20 mouse cellular contexts compared by ENCODE assay signal in genomic region chr1:78484361-78484760, GRCm38 (mm10). TPM values are rescaled to one million over a fixed set of nuclear protein-coding genes. Genes with fewer than 3 reads are reported as not detected.
A peak's percentile ranks its signal among the peaks of the same experiment; 100 is the strongest.
DNase-seq lines count a peak whose midpoint lies in the region; TF ChIP-seq lines count a peak whose summit lies in the region.
"Had no signal": no experiment of that assay in that cellular context is flagged by ENCODE, and none has a peak within 500 bp of the region (broad histone marks: within the 10 kb centered on the region; RNA-seq: fewer than 3 reads in every experiment).

No protein-coding gene starts in this region.

- no peak overlapping the region for H3K4me3 ChIP-seq in thymus, adult 2 months (ENCODE audit: control insufficient read depth, insufficient read depth, low read length)
- H3K4me3 ChIP-seq in macrophage (ENCODE audit: inconsistent target): no peak overlapping the region
- H3K4me3 ChIP-seq: gastrocnemius, adult 2 months; heart, embryonic 10.5 days; kidney, embryonic 15.5 days had no signal

- peak overlapping the region; percentile 64 for H3K27ac ChIP-seq in thymus, adult 2 months (ENCODE audit: control insufficient read depth, insufficient read depth, low read length)
- H3K27ac ChIP-seq in macrophage: peak overlapping the region; percentile 93
- H3K27ac ChIP-seq: gastrocnemius, adult 2 months; heart, embryonic 10.5 days; hindbrain, postnatal 0 days; kidney, embryonic 15.5 days had no signal

- DNase-seq in heart, adult 11 months: peak; percentile 85
- DNase-seq in heart, adult 9 months (ENCODE audit: low spot score in 2 of 2): no peak
- no peak for DNase-seq in thymus, adult 2 months
- DNase-seq in thymus, postnatal 0 days (ENCODE audit: low spot score): no peak
- DNase-seq in fibroblast of lung, adult 2 months (ENCODE audit: low read depth): peak; percentile 61
- no peak for DNase-seq in urinary bladder, postnatal 4 days (ENCODE audit: low spot score in 2 of 2)
- no peak for DNase-seq in urinary bladder, adult 2 months (ENCODE audit: low spot score)
- DNase-seq: cerebellum, adult 18-20 months; gastrocnemius, adult 2 months; liver; thymus, postnatal 36 days had no signal

- peaks cover 13% of the 10 kb centered on the region for H3K4me1 ChIP-seq in thymus, adult 2 months (replicated peaks; ENCODE audit: control insufficient read depth, insufficient read depth, low read length)

- H3K36me3 ChIP-seq in thymus, adult 2 months (ENCODE audit: control insufficient read depth, insufficient read depth, low read length): peaks cover 7% of the 10 kb centered on the region
- H3K36me3 ChIP-seq in macrophage (ENCODE audit: inconsistent target): peaks cover 21% of the 10 kb centered on the region; the same call in 1 of the 2 replicates

- no peak for TF ChIP-seq POLR2A in thymus, adult 2 months (IDR thresholded peaks at IDR 0.05; ENCODE audit: control insufficient read depth, extremely low read depth, insufficient read depth, low read length, poor library complexity)

- no peak for TF ChIP-seq CTCF in thymus, adult 2 months (IDR thresholded peaks at IDR 0.05; ENCODE audit: borderline replicate concordance, control insufficient read depth, extremely low read depth, insufficient read depth, low read length, poor library complexity)

- H3K27me3 ChIP-seq in thymus, adult 2 months (ENCODE audit: control insufficient read depth, insufficient read depth, low read length): no peaks in the 10 kb centered on the region
- H3K27me3 ChIP-seq: kidney, embryonic 15.5 days had no signal

- peaks cover 81% of the 10 kb centered on the region for H3K79me2 ChIP-seq in macrophage (ENCODE audit: inconsistent target)

- WGBS in thymus, adult 2 months: 80% methylated on average over 2 of the region's 2 CpGs
- WGBS in macrophage (ENCODE audit: missing documents): 41% methylated on average over 2 of the region's 2 CpGs

RNA-seq across cellular contexts. Expression of gene Farsb, which starts 4.3 kb away (rescaled TPM):
- 18.0 and 21.9 TPM in 2 replicates for polyA plus RNA-seq in thymus, adult 2 months (2012; rRNA removed)
- polyA plus RNA-seq in thymus, postnatal 0 days (2015; fragmentation: Nextera tagmentation; extraction: Ambion mirVana): 122 and 141 TPM in 2 replicates
- total RNA-seq in macrophage (2018; cell fraction: chromatin; rRNA removed): 100 to 1,000 TPM in 2 of 26 experiments, 10 to 100 TPM in 24; 11.0 to 107 (median 50.1) TPM
- total RNA-seq in macrophage (2018; cell fraction: cytosol; rRNA removed): 10 to 100 TPM; 42.8 to 60.5 (median 54.4) TPM
- total RNA-seq in macrophage (2018; cell fraction: nucleus; rRNA removed): 10 to 100 TPM; 12.4 to 74.4 (median 29.4) TPM
- polyA plus RNA-seq in macrophage (2018): 50.9 to 101 TPM (median 89.1 TPM) in 3 replicates
- polyA plus RNA-seq in urinary bladder, adult 2 months (2012; rRNA removed): 36.0 and 36.7 TPM in 2 replicates

RNA-seq across cellular contexts. Expression of gene Mogat1, which starts 26.4 kb away (rescaled TPM):
- polyA plus RNA-seq in thymus, adult 2 months (2012; rRNA removed): 0.66 and 3.2 TPM in 2 replicates
- polyA plus RNA-seq in thymus, postnatal 0 days (2015; fragmentation: Nextera tagmentation; extraction: Ambion mirVana): 0.39 and 0.90 TPM in 2 replicates
- total RNA-seq in macrophage (2018; cell fraction: chromatin; rRNA removed): not detected
- not detected for total RNA-seq in macrophage (2018; cell fraction: cytosol; rRNA removed)
- total RNA-seq in macrophage (2018; cell fraction: nucleus; rRNA removed): not detected
- polyA plus RNA-seq in macrophage (2018): not detected in 3 replicates
- polyA plus RNA-seq in urinary bladder, adult 2 months (2012; rRNA removed): 0.38 and 1.4 TPM in 2 replicates
- total RNA-seq: gastrocnemius, adult 2 months; heart, postnatal 25 days; hindbrain, postnatal 0 days; left cerebral cortex, adult 18-20 months; neutrophil, adult 5-6 weeks had no signal
- polyA plus RNA-seq: forebrain, embryonic 14.5 days; heart, embryonic 10.5 days; midbrain, embryonic 11.5 days had no signal

RNA-seq across cellular contexts. Expression of gene BC035947, which starts 27.6 kb away (rescaled TPM):
- polyA plus RNA-seq in thymus, adult 2 months (2012; rRNA removed): not detected in 2 replicates
- not detected in 2 replicates for polyA plus RNA-seq in thymus, postnatal 0 days (2015; fragmentation: Nextera tagmentation; extraction: Ambion mirVana)
- not detected for total RNA-seq in macrophage (2018; cell fraction: chromatin; rRNA removed)
- not detected for total RNA-seq in macrophage (2018; cell fraction: cytosol; rRNA removed)
- total RNA-seq in macrophage (2018; cell fraction: nucleus; rRNA removed): not detected
- polyA plus RNA-seq in macrophage (2018): not detected in 3 replicates
- polyA plus RNA-seq in urinary bladder, adult 2 months (2012; rRNA removed): 0.06 TPM in 2 replicates
- total RNA-seq: gastrocnemius, adult 2 months; neutrophil, adult 5-6 weeks had no signal

Comparison
In these comparisons a context has a peak if more than half of its experiments do, and no peak if none do; other contexts are left out.
1. DNase-seq: peak in heart, adult 11 months (single experiment) and fibroblast of lung, adult 2 months (single experiment); none in heart, adult 9 months (0 of 2), thymus, adult 2 months (single experiment), thymus, postnatal 0 days (single experiment), urinary bladder, postnatal 4 days (0 of 2) and urinary bladder, adult 2 months (single experiment).